Mouse (Mus musculus) thymus, adult 2 months (tissue): Measurements from ENCODE around the gene 1700018B08Rik.

ENCODE experiments used
- CTCF ChIP-seq: fragments of 200-500 bp; IDR thresholded peaks from 2 replicates; pipeline ENCODE4 v1.5.1; 2012; ENCODE audit warnings: mild to moderate bottlenecking, control low read depth, low read length, moderate library complexity, borderline replicate concordance; ENCODE audit not compliant: control insufficient read depth, poor library complexity, insufficient read depth; ENCODE audit errors: extremely low read depth
- POLR2A ChIP-seq: fragments of 200-500 bp; IDR thresholded peaks from 2 replicates; pipeline ENCODE4 v1.6.1; 2012; ENCODE audit warnings: mild to moderate bottlenecking, low read length, control low read depth, moderate library complexity; ENCODE audit not compliant: control insufficient read depth, poor library complexity, insufficient read depth; ENCODE audit errors: extremely low read depth

- TF ChIP-seq CTCF (peak; percentile 41; the same call in 1 of the 2 replicates), POLR2A (peak; percentile 92)
Measured at GRCm38 (mm10) chr8:121590203-121591177, 46.4 kb upstream of the 1700018B08Rik start, which contains the start of gene Map1lc3b.
